Mouse (Mus musculus): Measurements from ENCODE around the gene Bahd1.

The Bahd1 gene

DNA sequence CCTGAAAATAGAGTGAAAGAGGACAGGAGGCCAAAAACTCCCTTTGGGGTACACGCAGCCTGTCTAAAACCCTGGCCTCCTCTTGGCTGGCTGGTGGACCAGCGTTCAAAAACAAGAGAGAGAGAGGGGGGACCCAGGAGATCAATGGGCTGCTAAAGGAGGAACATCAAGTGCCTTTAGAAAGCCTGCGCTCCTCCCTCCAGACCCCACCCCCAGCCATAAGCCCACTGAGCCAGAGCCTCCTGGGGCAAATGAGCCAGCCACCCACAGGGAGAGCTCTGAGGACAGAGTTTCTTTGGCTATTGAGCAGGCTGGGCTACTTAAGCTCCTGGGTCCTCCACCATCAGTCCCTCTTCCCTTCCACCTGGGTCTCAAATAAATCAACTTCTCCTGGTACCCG is 1.4 kb upstream of the Bahd1 start:
- no peak for DNase-seq (ENCODE audit: low read depth, low spot score)

- no peak for DNase-seq (ENCODE audit: low read depth, low spot score)
These were observed 871 bp upstream of the Bahd1 start for GRCm38 (mm10) chr2:118899306-118899705.

- no peak for DNase-seq (ENCODE audit: low read depth, low spot score)
These were observed 606 bp downstream of the Bahd1 start for GRCm38 (mm10) chr2:118900826-118901140.

DNA sequence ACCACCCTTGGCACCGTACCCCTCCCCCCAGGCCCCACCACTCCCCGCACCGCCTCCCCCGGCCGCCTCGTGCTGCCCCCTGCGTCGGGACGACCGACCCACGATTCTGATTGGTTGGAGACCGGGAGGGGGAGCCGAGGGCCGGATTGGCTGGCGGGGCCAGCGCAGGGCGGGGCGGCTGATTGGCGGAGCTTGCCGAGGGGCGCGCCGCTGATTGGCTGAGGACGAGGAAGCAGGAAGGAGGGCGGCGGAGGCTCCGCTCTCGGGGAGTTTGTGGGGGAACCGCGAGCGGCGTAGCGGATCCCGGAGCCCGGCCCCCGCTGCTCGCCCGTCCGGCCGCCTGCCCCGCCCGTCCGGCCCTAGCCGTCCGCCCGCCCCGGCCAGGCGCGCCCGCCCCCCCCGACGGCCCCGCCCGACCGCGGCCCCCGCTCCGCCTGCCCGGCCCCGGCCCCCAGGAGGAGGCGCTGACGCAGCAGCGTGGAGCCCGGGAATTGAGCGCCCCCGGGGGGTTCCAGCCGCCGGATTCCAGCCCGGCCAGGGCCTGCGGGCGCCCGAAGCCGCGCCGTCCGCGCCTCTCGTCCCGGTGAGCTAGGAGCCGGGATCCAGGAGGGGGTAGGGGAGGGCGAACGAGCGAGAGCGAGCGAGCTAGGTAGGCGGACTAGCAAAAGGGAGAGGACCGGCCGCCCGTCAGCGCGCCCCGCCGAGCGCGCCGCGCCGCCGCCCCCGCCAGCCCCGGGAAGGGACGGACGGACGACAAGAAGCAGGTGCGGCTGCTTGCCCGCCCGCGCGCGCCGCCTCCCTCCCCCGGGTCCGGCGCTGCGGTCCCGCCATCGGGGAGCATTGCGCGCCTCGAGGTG is 1.2 kb downstream of the Bahd1 start:
- peak; percentile 77 for DNase-seq (ENCODE audit: low read depth, low spot score)

DNA sequence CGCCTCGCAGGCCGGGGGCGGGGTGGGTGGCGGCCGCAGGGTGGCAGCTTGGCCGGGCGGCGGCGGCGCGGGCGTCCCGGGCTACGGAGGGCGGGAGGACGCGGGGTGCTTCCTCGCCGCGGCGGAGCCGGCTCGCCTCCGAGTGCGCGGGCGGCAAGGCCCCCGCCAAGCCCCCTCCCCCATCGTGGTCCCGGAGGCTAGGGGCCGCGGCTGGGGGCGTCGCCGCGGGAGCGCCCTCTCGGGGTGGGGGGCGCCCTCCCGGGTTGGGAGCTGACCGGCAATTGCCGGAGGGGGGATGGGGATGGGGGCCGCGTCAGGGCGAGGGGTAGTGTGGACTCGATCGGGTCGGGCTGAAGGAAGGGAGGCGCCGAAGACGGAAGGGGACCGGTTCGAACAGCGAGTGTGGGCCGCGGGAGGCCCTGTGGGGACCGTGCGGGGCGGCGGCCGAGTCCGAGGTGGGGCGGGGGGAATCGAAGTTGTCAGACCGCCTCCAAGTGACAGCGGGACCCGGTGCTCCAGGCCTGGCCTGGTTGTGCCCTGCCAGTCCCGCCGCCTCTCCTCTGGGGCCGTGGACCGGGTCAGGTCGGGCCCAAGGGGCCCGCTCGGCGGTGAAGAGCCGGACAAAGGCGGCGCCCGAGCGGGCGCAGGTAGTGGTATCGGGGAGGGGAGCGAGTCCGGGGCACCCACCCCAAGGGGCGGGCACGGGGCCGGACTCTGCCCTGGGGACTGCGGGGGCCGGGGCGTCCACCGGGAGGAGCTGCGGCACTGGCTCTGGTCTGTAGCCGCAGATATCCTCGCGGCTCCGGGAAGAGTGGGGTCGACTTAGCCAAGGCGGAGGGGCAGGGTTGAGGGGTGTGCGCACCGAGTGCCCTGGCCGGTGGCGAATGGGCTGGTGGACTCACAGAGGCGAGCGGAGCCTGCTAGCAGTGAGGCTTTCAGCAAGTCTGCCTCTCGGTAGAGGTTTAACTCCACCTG is 2.2 kb downstream of the Bahd1 start:
- DNase-seq (ENCODE audit: low read depth, low spot score), result no peak

- DNase-seq (ENCODE audit: low read depth, low spot score), result no peak
These were observed 3.2 kb downstream of the Bahd1 start for GRCm38 (mm10) chr2:118903333-118903741.

DNA sequence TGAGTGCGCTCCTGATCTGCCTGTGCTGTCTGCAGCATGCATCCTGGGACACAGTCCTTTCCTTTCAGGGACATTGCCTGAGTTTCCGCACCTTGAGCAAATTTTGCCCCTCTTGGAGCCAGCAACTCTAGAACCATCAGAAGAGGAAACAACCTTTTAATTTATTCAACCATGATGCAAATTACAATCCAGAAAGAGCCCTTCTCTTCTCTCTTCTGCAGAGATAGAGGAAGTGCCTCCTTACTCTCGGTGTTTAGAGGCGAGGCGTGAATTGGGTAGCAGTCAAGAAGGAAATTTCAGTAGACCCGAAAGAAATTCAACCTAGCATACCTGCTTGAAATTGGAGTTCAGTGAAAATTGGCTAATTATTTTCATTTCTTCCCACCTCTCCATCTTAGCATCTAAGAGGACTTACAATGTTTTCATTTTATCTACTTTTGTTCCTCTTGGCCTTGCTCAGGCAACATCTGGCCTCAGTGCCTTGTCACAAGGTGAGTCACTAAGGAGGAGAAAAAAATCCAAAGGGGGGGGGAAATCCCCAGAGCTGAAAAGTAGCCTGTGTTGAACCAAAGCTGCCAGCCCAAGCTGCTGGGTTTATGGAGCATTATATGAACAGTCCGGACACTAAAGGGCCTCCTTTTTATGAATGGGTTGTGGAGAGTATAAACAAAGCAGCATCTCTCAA is 5.4 kb downstream of the Bahd1 start:
- no peak for DNase-seq (ENCODE audit: low read depth, low spot score)

GRCm38 (mm10) chr2:118906118-118906492 is 5.9 kb downstream of the Bahd1 start:
- no peak for DNase-seq (ENCODE audit: low read depth, low spot score)

DNA sequence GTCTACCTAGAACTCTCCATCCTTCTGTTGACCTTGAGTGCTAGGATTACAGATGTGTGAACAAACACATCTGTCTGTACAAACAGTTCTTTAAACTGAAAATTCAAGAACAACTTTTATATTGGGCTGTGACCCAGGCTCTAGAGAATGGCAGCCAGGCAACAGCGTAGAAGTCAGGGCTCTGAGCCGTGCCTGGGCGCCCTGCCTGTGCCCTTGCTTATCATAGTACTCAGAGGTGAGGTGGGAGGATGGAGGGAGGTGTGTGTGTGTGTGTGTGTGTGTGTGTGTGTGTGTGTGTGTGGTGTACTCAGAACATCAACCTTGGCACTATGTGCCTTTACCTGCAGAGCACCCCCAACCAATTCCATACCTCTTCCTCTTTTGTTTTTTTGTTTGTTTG is 7.6 kb downstream of the Bahd1 start:
- DNase-seq (ENCODE audit: low read depth, low spot score), result no peak

GRCm38 (mm10) chr2:118909151-118909550 is 9.0 kb downstream of the Bahd1 start:
- no peak for DNase-seq (ENCODE audit: low read depth, low spot score)

GRCm38 (mm10) chr2:118910605-118911278 is 10.6 kb downstream of the Bahd1 start:
- DNase-seq (ENCODE audit: low read depth, low spot score), result no peak

GRCm38 (mm10) chr2:118912706-118913105 is 12.5 kb downstream of the Bahd1 start:
- no peak for DNase-seq (ENCODE audit: low read depth, low spot score)

- no peak for DNase-seq (ENCODE audit: low read depth, low spot score)
These were observed 13.5 kb downstream of the Bahd1 start for GRCm38 (mm10) chr2:118913551-118914276.

GRCm38 (mm10) chr2:118914685-118915084 is 14.5 kb downstream of the Bahd1 start:
- DNase-seq (ENCODE audit: low read depth, low spot score), result no peak

DNA sequence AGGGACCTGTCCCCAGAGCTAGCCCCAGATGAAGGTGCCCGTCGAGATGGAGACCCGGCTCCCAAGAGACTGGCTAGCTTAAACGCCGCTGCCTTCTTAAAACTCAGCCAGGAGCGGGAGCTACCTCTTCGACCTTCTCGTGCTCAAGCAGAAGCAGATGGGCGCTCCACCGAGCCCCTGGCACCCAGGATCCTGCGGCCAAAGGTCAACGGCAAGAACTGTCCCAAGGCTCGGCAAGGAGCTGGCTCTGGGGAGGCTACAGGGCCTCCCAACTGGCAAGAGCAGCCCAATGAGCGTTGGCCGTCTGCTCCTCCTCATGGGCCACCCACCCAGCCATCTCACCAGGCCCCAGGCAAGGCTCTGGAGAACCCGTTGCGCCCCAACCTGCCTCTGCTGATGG is 16.3 kb downstream of the Bahd1 start:
- DNase-seq (ENCODE audit: low read depth, low spot score), result no peak

DNA sequence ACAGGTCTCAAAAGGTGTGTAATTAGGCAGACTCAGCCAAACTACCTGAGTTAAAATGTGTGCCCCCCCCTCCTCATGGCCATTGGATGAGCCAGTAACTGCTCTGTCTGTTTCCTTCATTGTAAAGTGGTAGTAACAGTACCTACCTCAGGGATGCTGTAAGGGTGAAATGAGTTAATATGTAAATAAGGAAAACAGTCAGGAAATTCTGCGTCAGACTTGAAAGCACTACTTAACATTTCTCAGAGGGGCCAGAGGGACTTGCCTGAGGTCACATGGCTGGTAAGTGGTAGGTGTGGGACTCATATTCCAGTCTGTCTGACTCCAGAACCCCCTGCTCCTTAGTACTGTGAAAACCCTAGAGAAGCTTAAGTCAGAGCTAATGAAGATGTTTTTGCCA is 18.4 kb downstream of the Bahd1 start:
- DNase-seq (ENCODE audit: low read depth, low spot score), result no peak

DNA sequence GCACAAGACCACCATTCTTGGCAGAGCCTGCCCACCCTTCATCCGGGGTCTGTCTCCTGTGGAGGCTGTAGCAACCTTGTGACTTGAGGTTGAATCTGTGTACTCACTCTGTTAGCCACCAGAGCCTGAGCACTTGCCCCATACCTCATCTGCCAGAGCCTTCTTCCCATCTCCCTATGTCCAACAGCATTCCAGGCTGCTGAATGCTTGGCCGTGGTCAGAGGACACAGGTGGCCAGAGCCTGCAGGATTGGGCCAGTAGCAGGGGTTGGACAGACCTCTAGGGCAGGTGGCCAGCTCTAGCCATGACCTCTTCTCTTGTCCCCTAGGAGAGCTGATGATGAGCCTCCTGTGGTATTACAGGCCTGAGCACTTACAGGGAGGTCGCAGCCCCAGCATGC is 20.3 kb downstream of the Bahd1 start:
- DNase-seq (ENCODE audit: low read depth, low spot score), result no peak

GRCm38 (mm10) chr2:118925952-118926351 is 25.8 kb downstream of the Bahd1 start:
- no peak for DNase-seq (ENCODE audit: low read depth, low spot score)

GRCm38 (mm10) chr2:118926361-118926997 is 26.3 kb downstream of the Bahd1 start, which contains the start of gene Chst14:
Gene Chst14 (plus strand): TSS chr2:118926496.
- DNase-seq (ENCODE audit: low read depth, low spot score), result no peak

DNA sequence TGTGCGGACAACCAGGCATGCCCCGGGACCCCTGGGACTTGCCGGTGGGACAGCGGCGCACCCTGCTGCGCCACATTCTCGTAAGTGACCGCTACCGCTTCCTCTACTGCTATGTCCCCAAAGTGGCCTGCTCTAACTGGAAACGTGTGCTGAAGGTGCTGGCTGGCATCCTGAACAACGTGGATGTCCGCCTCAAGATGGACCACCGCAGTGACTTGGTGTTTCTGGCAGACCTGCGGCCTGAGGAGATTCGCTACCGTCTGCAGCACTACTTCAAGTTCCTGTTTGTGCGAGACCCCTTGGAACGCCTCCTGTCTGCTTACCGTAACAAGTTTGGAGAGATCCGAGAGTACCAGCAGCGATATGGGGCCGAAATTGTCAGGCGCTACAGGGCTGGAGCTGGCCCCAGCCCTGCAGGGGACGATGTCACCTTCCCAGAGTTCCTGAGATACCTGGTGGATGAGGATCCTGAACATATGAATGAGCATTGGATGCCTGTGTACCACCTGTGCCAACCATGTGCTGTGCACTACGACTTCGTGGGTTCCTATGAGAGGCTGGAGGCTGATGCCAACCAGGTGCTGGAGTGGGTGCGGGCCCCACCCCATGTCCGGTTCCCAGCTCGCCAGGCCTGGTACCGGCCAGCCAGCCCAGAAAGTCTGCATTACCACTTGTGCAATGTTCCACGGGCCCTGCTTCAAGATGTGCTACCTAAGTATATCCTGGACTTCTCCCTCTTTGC is 27.0 kb downstream of the Bahd1 start:
- no peak for DNase-seq (ENCODE audit: low read depth, low spot score)
